Mouse (Mus musculus) neural tube, embryonic 12.5 days (tissue): ENCODE results near the gene Adam33. TPM values are rescaled to one million over a fixed set of nuclear protein-coding genes. Genes with fewer than 3 reads are reported as not detected.
"Not testable (repeated sequence)": the region's sequence is repeated elsewhere in the genome, so short reads cannot be mapped to it uniquely, and the experiment has no call there.

Source experiments
- ATAC-seq: fragments of 200-750 bp; cut with Nextera tagmentation; 2 replicates; pipeline ENCODE4 v1.8.0; 2017; ENCODE audit warnings: low read depth, mild to moderate bottlenecking, moderate TSS enrichment, moderate library complexity; ENCODE audit not compliant: low FRiP score
- H3K27ac ChIP-seq: fragments of 300-500 bp; sonication (generic); 2 replicates; pipeline ENCODE4 v1.5.1; 2016
- H3K27me3 ChIP-seq: fragments of 300-500 bp; sonication (generic); replicated peaks from 2 replicates; pipeline ENCODE4 v1.6.1; 2016; ENCODE audit warnings: mild to moderate bottlenecking
- H3K36me3 ChIP-seq: fragments of 300-500 bp; sonication (generic); 2 replicates; pipeline ENCODE4 v1.6.1; 2016; ENCODE audit warnings: mild to moderate bottlenecking
- H3K4me1 ChIP-seq: fragments of 300-500 bp; sonication (generic); 2 replicates; pipeline ENCODE4 v1.6.1; 2016
- H3K4me2 ChIP-seq: fragments of 300-500 bp; sonication (generic); replicated peaks from 2 replicates; pipeline ENCODE4 v1.6.1; 2016; ENCODE audit warnings: mild to moderate bottlenecking
- H3K4me3 ChIP-seq: fragments of 300-500 bp; sonication (generic); 2 replicates; pipeline ENCODE4 v1.5.1; 2016
- H3K9ac ChIP-seq: fragments of 300-500 bp; sonication (generic); 2 replicates; pipeline ENCODE4 v1.6.1; 2016; ENCODE audit warnings: mild to moderate bottlenecking
- H3K9me3 ChIP-seq: fragments of 300-500 bp; sonication (generic); 2 replicates; pipeline ENCODE4 v1.6.1; 2016; ENCODE audit warnings: mild to moderate bottlenecking
- WGBS: fragments of 180-500 bp; shearing (Covaris S2); methylation state at CpG from one replicate; pipeline ENCODE4 v1.1.7; 2016; 5-methylcytosine and 5-hydroxymethylcytosine counted together
- polyA plus RNA-seq: library from polyadenylated mRNA; unstranded; fragments of >200 nt; fragmentation: Nextera tagmentation; extraction: Ambion mirVana; gene quantifications from 2 replicates; pipeline ENCODE4 v1.2.1, GENCODE M21; 2016

Gene Adam33
- 0.98 and 1.2 TPM in 2 replicates for polyA plus RNA-seq

- H3K9ac ChIP-seq: no peak within 1 kb of the TSS
- ATAC-seq: 0 out of 2 replicates have a peak, but pooled peaks have one; percentile 53
- H3K4me3 ChIP-seq: 0 out of 2 replicates have a peak within 1 kb of the TSS, but pooled peaks have one; percentile 2
- 0 out of 2 replicates have a peak, but pooled peaks cover 3% of the 10 kb centered on the region for H3K4me1 ChIP-seq
- no peaks in the 10 kb centered on the region for H3K36me3 ChIP-seq
- H3K9me3 ChIP-seq: no peaks in the 10 kb centered on the region
- H3K4me2 ChIP-seq: peak within 1 kb of the TSS; percentile 51
- 5% methylated on average over 21 of the region's 27 CpGs for WGBS
- H3K27me3 ChIP-seq: peaks cover 37% of the 10 kb centered on the region
- no peak within 1 kb of the TSS for H3K27ac ChIP-seq
Measured at GRCm38 (mm10) chr2:131063404-131063864, at the start of gene Adam33. TSS of gene Adam33 (minus strand) at chr2:131063814.

- no peak overlapping the region for H3K9ac ChIP-seq
- 91% methylated on average over 5 of the region's 5 CpGs for WGBS
- H3K27ac ChIP-seq: no peak overlapping the region
- H3K27me3 ChIP-seq: no peaks in the 10 kb centered on the region
- H3K4me1 ChIP-seq: no peaks in the 10 kb centered on the region
- H3K9me3 ChIP-seq: no peaks in the 10 kb centered on the region
- ATAC-seq: no peak
- no peak overlapping the region for H3K4me3 ChIP-seq
- H3K36me3 ChIP-seq: no peaks in the 10 kb centered on the region
- H3K4me2 ChIP-seq: no peak overlapping the region
Measured at GRCm38 (mm10) chr2:131105989-131106388, 42.4 kb upstream of the Adam33 start.

- not testable (repeated sequence) for H3K4me3 ChIP-seq, H3K9me3 ChIP-seq, H3K9ac ChIP-seq, H3K4me2 ChIP-seq, H3K4me1 ChIP-seq, ATAC-seq, H3K27ac ChIP-seq, H3K27me3 ChIP-seq, H3K36me3 ChIP-seq
- WGBS: 74% methylated on average over 4 of the region's 4 CpGs
Measured at GRCm38 (mm10) chr2:131105061-131105460, 41.4 kb upstream of the Adam33 start.

GRCm38 (mm10) chr2:131104021-131104420 is 40.4 kb upstream of the Adam33 start:
- no peak for ATAC-seq

GRCm38 (mm10) chr2:131101530-131101929 is 37.9 kb upstream of the Adam33 start:
- Histone ChIP-seq H3K9ac (no peak overlapping the region), H3K4me2 (no peak overlapping the region), H3K4me1 (no peaks in the 10 kb centered on the region), H3K27me3 (no peaks in the 10 kb centered on the region), H3K4me3 (no peak overlapping the region), H3K9me3 (no peaks in the 10 kb centered on the region), H3K27ac (no peak overlapping the region), H3K36me3 (no peaks in the 10 kb centered on the region)
- no peak for ATAC-seq
- WGBS: 58% methylated on average over 3 of the region's 3 CpGs

More at GRCm38 (mm10) chr2:131104021-131104420, 40.4 kb upstream of the Adam33 start:
- H3K27ac ChIP-seq: no peak overlapping the region
- H3K27me3 ChIP-seq: no peaks in the 10 kb centered on the region
- no peak overlapping the region for H3K4me2 ChIP-seq
- H3K4me1 ChIP-seq: no peaks in the 10 kb centered on the region
- no peak overlapping the region for H3K4me3 ChIP-seq
- no peaks in the 10 kb centered on the region for H3K36me3 ChIP-seq
- H3K9ac ChIP-seq: no peak overlapping the region
- 89% methylated on average over 4 of the region's 4 CpGs for WGBS
- H3K9me3 ChIP-seq: no peaks in the 10 kb centered on the region

- Histone ChIP-seq H3K4me3 (no peak overlapping the region), H3K27ac (no peak overlapping the region), H3K27me3 (no peaks in the 10 kb centered on the region), H3K9ac (no peak overlapping the region), H3K36me3 (no peaks in the 10 kb centered on the region), H3K4me2 (no peak overlapping the region), H3K4me1 (no peaks in the 10 kb centered on the region), H3K9me3 (no peaks in the 10 kb centered on the region)
- ATAC-seq: no peak
- 68% methylated on average over 4 of the region's 4 CpGs for WGBS
Measured at GRCm38 (mm10) chr2:131097087-131097486, 33.5 kb upstream of the Adam33 start.

- peak overlapping the region; percentile 31 for H3K4me2 ChIP-seq
- 9% methylated on average over 9 of the region's 9 CpGs for WGBS
- H3K9ac ChIP-seq: no peak overlapping the region
- H3K4me3 ChIP-seq: no peak overlapping the region
- H3K9me3 ChIP-seq: no peaks in the 10 kb centered on the region
- no peak for ATAC-seq
- H3K4me1 ChIP-seq: no peaks in the 10 kb centered on the region
- no peak overlapping the region; the same call in 1 of the 2 replicates for H3K27ac ChIP-seq
- no peaks in the 10 kb centered on the region for H3K27me3 ChIP-seq
- no peaks in the 10 kb centered on the region for H3K36me3 ChIP-seq
Measured at GRCm38 (mm10) chr2:131096101-131096795, 32.6 kb upstream of the Adam33 start.

- Histone ChIP-seq H3K27me3 (no peaks in the 10 kb centered on the region), H3K4me1 (no peaks in the 10 kb centered on the region), H3K4me2 (no peak overlapping the region), H3K9me3 (no peaks in the 10 kb centered on the region), H3K4me3 (no peak overlapping the region), H3K9ac (no peak overlapping the region), H3K36me3 (no peaks in the 10 kb centered on the region), H3K27ac (no peak overlapping the region)
- ATAC-seq: 0 out of 2 replicates have a peak, but pooled peaks have one; percentile 52
- WGBS: 3% methylated on average over 1 of the region's 1 CpGs
Measured at GRCm38 (mm10) chr2:131094823-131095222, 31.2 kb upstream of the Adam33 start.

- Histone ChIP-seq H3K36me3 (no peaks in the 10 kb centered on the region), H3K27me3 (no peaks in the 10 kb centered on the region), H3K9me3 (no peaks in the 10 kb centered on the region), H3K4me1 (no peaks in the 10 kb centered on the region), H3K4me2 (no peak overlapping the region), H3K4me3 (no peak overlapping the region), H3K27ac (no peak overlapping the region), H3K9ac (no peak overlapping the region)
- no peak for ATAC-seq
- WGBS: 88% methylated on average over 5 of the region's 5 CpGs
Measured at GRCm38 (mm10) chr2:131093577-131093976, 30.0 kb upstream of the Adam33 start.

- Histone ChIP-seq H3K9ac (no peak overlapping the region), H3K27ac (no peak overlapping the region), H3K27me3 (no peaks in the 10 kb centered on the region), H3K9me3 (no peaks in the 10 kb centered on the region), H3K36me3 (no peaks in the 10 kb centered on the region), H3K4me1 (no peaks in the 10 kb centered on the region), H3K4me2 (no peak overlapping the region), H3K4me3 (no peak overlapping the region)
- 75% methylated on average over 3 of the region's 3 CpGs for WGBS
- ATAC-seq: no peak
Measured at GRCm38 (mm10) chr2:131090852-131091251, 27.2 kb upstream of the Adam33 start.

GRCm38 (mm10) chr2:131089634-131090033 is 26.0 kb upstream of the Adam33 start:
- no peaks in the 10 kb centered on the region for H3K9me3 ChIP-seq
- no peaks in the 10 kb centered on the region for H3K4me1 ChIP-seq
- H3K9ac ChIP-seq: no peak overlapping the region
- no peaks in the 10 kb centered on the region for H3K27me3 ChIP-seq
- H3K4me2 ChIP-seq: no peak overlapping the region
- H3K36me3 ChIP-seq: no peaks in the 10 kb centered on the region
- WGBS: 95% methylated on average over 1 of the region's 1 CpGs
- H3K4me3 ChIP-seq: no peak overlapping the region
- no peak for ATAC-seq
- no peak overlapping the region for H3K27ac ChIP-seq

- Histone ChIP-seq H3K36me3 (no peaks in the 10 kb centered on the region), H3K27me3 (no peaks in the 10 kb centered on the region), H3K9me3 (no peaks in the 10 kb centered on the region), H3K9ac (no peak overlapping the region), H3K4me1 (no peaks in the 10 kb centered on the region), H3K4me3 (no peak overlapping the region), H3K4me2 (no peak overlapping the region), H3K27ac (no peak overlapping the region)
- 83% methylated on average over 4 of the region's 4 CpGs for WGBS
- no peak for ATAC-seq
Measured at GRCm38 (mm10) chr2:131088581-131088980, 25.0 kb upstream of the Adam33 start.
